Mouse (Mus musculus) lung, embryonic 16.5 days (tissue): ENCODE results near the gene 4930452B06Rik. TPM values are rescaled to one million over a fixed set of nuclear protein-coding genes. Genes with fewer than 3 reads are reported as not detected.

Experiments
- ATAC-seq: fragments of 200-750 bp; cut with Nextera tagmentation; 2 replicates; pipeline ENCODE4 v1.8.0; 2017; ENCODE audit warnings: low read depth, mild to moderate bottlenecking, moderate library complexity
- H3K27ac ChIP-seq: fragments of 300-500 bp; sonication (generic); 2 replicates; pipeline ENCODE4 v1.5.1; 2014; ENCODE audit warnings: mild to moderate bottlenecking, control low read depth, low read length
- H3K27me3 ChIP-seq: fragments of 300-500 bp; sonication (generic); 2 replicates; pipeline ENCODE4 v1.6.1; 2014; ENCODE audit warnings: low read depth, low read length, mixed read lengths; ENCODE audit not compliant: control insufficient read depth, insufficient read depth
- H3K36me3 ChIP-seq: fragments of 300-500 bp; sonication (generic); 2 replicates; pipeline ENCODE4 v1.6.1; 2014; ENCODE audit warnings: low read length; ENCODE audit not compliant: control insufficient read depth, insufficient read depth
- H3K4me1 ChIP-seq: fragments of 300-500 bp; sonication (generic); replicated peaks from 2 replicates; pipeline ENCODE4 v1.6.1; 2014; ENCODE audit warnings: low read length, mixed read lengths; ENCODE audit not compliant: control insufficient read depth, insufficient read depth
- H3K4me2 ChIP-seq: fragments of 300-500 bp; sonication (generic); 2 replicates; pipeline ENCODE4 v1.6.1; 2014; ENCODE audit warnings: low read depth, low read length, control low read depth
- H3K4me3 ChIP-seq: fragments of 300-500 bp; sonication (generic); 2 replicates; pipeline ENCODE4 v1.5.1; 2014; ENCODE audit warnings: mild to moderate bottlenecking, low read length, control low read depth
- H3K9ac ChIP-seq: fragments of 300-500 bp; sonication (generic); 2 replicates; pipeline ENCODE4 v1.6.1; 2014; ENCODE audit warnings: low read length, control low read depth
- H3K9me3 ChIP-seq: fragments of 300-500 bp; sonication (generic); 2 replicates; pipeline ENCODE4 v1.6.1; 2016; ENCODE audit warnings: low read length; ENCODE audit not compliant: control insufficient read depth
- WGBS: fragments of 180-500 bp; shearing (Covaris S2); extraction: QIAGEN DNeasy Blood & Tissue Kit; methylation state at CpG from one replicate; pipeline ENCODE4 v1.1.7; 2014; 5-methylcytosine and 5-hydroxymethylcytosine counted together
- polyA plus RNA-seq: library from polyadenylated mRNA; unstranded; fragments of >200 nt; fragmentation: Nextera tagmentation; extraction: Ambion mirVana; gene quantifications from 2 replicates; pipeline ENCODE4 v1.2.1, GENCODE M21; 2015

4930452B06Rik gene
- polyA plus RNA-seq, 1 experiment from 2014 or later, result 16.0 TPM

DNA sequence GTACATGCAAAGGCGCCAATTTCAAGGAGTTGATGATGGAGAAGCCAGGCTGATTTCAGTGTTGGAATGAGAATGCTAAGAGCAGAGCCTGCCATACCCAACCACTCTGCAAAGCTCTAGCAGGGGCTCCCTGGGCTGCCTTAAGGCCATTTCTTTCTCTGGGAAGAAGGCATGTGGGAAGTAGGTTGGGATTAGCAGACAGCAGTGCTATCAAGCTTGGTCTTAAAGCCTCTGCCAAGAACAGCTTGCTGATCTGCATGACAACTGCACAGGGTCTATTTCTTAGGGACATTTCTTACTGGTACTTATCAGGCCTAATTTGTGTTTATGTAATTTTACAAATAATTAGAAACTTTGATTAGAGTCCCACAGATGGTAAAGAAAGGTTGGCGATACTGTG, 161.8 kb downstream of the 4930452B06Rik start:
- H3K4me3 ChIP-seq, result no peak overlapping the region
- WGBS, result 90% methylated on average over 2 of the region's 2 CpGs
- H3K27me3 ChIP-seq, result no peaks in the 10 kb centered on the region
- ATAC-seq, result no peak
- no peaks in the 10 kb centered on the region for H3K9me3 ChIP-seq
- H3K9ac ChIP-seq, result no peak overlapping the region
- no peak overlapping the region for H3K4me2 ChIP-seq
- no peaks in the 10 kb centered on the region for H3K4me1 ChIP-seq
- H3K27ac ChIP-seq, result no peak overlapping the region
- no peaks in the 10 kb centered on the region for H3K36me3 ChIP-seq

GRCm38 (mm10) chr14:8503345-8503744, 162.7 kb downstream of the 4930452B06Rik start:
- no peak for ATAC-seq
- 91% methylated on average over 3 of the region's 3 CpGs for WGBS
- H3K4me1 ChIP-seq, result no peaks in the 10 kb centered on the region

DNA sequence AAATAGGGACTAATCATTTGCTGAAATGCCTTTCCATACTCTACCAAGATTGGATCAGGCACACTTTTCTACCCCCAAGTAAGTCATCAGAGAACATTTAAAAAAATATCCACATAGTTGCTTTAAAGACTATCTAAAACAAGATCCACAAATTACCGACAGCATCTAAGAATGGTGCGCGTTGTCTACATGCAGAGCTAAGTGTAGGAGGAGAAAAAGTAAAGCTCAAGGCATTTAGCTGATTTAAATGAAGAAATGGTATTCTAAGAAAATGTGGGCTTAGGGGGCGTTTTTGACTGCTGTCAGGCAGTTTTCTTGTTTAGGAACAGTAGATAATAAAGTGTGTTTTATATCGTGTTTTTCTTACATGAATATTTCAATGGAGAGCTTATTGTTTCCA, 163.5 kb downstream of the 4930452B06Rik start:
- Histone ChIP-seq H3K4me3 (no peak overlapping the region), H3K27ac (no peak overlapping the region), H3K9ac (no peak overlapping the region), H3K36me3 (no peaks in the 10 kb centered on the region), H3K4me1 (no peaks in the 10 kb centered on the region), H3K9me3 (no peaks in the 10 kb centered on the region), H3K27me3 (no peaks in the 10 kb centered on the region), H3K4me2 (no peak overlapping the region)
- WGBS, result 87% methylated on average over 5 of the region's 5 CpGs
- no peak for ATAC-seq

More at GRCm38 (mm10) chr14:8503345-8503744, 162.7 kb downstream of the 4930452B06Rik start:
- no peak overlapping the region for H3K9ac ChIP-seq
- no peaks in the 10 kb centered on the region for H3K9me3 ChIP-seq
- H3K4me3 ChIP-seq, result no peak overlapping the region
- H3K4me2 ChIP-seq, result no peak overlapping the region
- H3K36me3 ChIP-seq, result no peaks in the 10 kb centered on the region
- no peaks in the 10 kb centered on the region for H3K27me3 ChIP-seq
- H3K27ac ChIP-seq, result no peak overlapping the region

GRCm38 (mm10) chr14:8495691-8496090, 170.3 kb downstream of the 4930452B06Rik start:
- Histone ChIP-seq H3K9ac (no peak overlapping the region), H3K4me3 (no peak overlapping the region), H3K27me3 (no peaks in the 10 kb centered on the region), H3K9me3 (no peaks in the 10 kb centered on the region), H3K4me2 (no peak overlapping the region), H3K36me3 (no peaks in the 10 kb centered on the region), H3K4me1 (no peaks in the 10 kb centered on the region), H3K27ac (no peak overlapping the region)
- 73% methylated on average over 2 of the region's 2 CpGs for WGBS
- no peak for ATAC-seq

GRCm38 (mm10) chr14:8494952-8495351, 171.1 kb downstream of the 4930452B06Rik start:
- Histone ChIP-seq H3K27ac (no peak overlapping the region), H3K27me3 (no peaks in the 10 kb centered on the region), H3K4me1 (no peaks in the 10 kb centered on the region), H3K4me2 (no peak overlapping the region), H3K4me3 (no peak overlapping the region), H3K9me3 (no peaks in the 10 kb centered on the region), H3K9ac (no peak overlapping the region), H3K36me3 (no peaks in the 10 kb centered on the region)
- no peak for ATAC-seq
- WGBS, result 30% methylated on average over 4 of the region's 4 CpGs

GRCm38 (mm10) chr14:8494260-8494659, 171.8 kb downstream of the 4930452B06Rik start:
- Histone ChIP-seq H3K9me3 (no peaks in the 10 kb centered on the region), H3K4me1 (no peaks in the 10 kb centered on the region), H3K9ac (no peak overlapping the region), H3K27me3 (no peaks in the 10 kb centered on the region), H3K4me3 (no peak overlapping the region), H3K27ac (no peak overlapping the region), H3K36me3 (no peaks in the 10 kb centered on the region), H3K4me2 (no peak overlapping the region)
- WGBS, result 77% methylated on average over 1 of the region's 1 CpGs
- no peak for ATAC-seq

GRCm38 (mm10) chr14:8478098-8478497, 187.9 kb downstream of the 4930452B06Rik start:
- Histone ChIP-seq H3K27me3 (no peaks in the 10 kb centered on the region), H3K9ac (no peak overlapping the region), H3K4me1 (no peaks in the 10 kb centered on the region), H3K4me2 (no peak overlapping the region), H3K27ac (no peak overlapping the region), H3K36me3 (no peaks in the 10 kb centered on the region), H3K9me3 (no peaks in the 10 kb centered on the region), H3K4me3 (no peak overlapping the region)
- ATAC-seq, result no peak
- 86% methylated on average over 5 of the region's 5 CpGs for WGBS

- ATAC-seq, result no peak
- no peak overlapping the region for H3K9ac ChIP-seq
- no peaks in the 10 kb centered on the region for H3K36me3 ChIP-seq
- 75% methylated on average over 8 of the region's 8 CpGs for WGBS
- no peaks in the 10 kb centered on the region for H3K9me3 ChIP-seq
- H3K4me3 ChIP-seq, result no peak overlapping the region
- no peaks in the 10 kb centered on the region for H3K27me3 ChIP-seq
- no peaks in the 10 kb centered on the region for H3K4me1 ChIP-seq
- H3K27ac ChIP-seq, result no peak overlapping the region
- no peak overlapping the region for H3K4me2 ChIP-seq
These were observed 188.7 kb downstream of the 4930452B06Rik start for GRCm38 (mm10) chr14:8477348-8477747.

DNA sequence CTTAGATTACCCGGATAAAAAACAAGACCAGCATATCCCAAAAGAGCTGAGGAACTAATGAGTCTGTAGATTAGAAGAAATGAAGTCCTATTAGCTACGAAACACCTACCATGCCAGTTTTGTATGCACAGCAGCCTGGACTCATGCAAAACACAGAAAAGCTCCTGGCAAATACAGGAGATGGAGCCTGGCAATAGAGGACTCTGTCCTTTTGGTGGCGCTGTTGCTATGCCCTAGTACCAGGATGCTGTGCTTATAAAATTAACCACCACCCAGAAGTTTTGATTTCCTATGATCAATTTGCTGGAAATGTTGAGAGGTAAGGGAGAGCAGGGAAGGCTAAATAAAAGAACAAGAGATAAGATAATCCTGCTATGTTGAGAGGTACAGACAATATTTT, 189.4 kb downstream of the 4930452B06Rik start:
- Histone ChIP-seq H3K9me3 (no peaks in the 10 kb centered on the region), H3K27ac (no peak overlapping the region), H3K27me3 (no peaks in the 10 kb centered on the region), H3K9ac (no peak overlapping the region), H3K36me3 (no peaks in the 10 kb centered on the region), H3K4me2 (no peak overlapping the region), H3K4me1 (no peaks in the 10 kb centered on the region), H3K4me3 (no peak overlapping the region)
- ATAC-seq, result no peak
- 59% methylated on average over 3 of the region's 3 CpGs for WGBS

DNA sequence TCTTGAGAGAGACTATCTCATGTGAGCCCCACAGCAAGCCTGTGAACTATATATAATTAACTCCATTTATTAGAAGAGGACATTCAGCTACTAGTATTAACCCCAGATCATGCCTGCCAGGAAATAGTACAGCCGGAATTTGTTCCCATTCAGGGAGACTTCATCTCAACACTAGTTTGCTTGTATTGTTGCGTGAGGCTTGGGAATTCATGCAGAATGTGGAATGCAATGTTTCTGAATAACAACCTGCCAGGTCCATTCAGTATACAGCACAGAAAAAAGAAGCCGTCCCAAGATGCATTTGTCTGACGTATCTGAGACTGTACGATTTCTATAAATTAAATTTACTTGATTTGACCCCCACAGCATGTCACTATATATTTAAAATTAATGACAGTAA, 190.2 kb downstream of the 4930452B06Rik start:
- no peak for ATAC-seq

More for the DNA sequence above, 190.2 kb downstream of the 4930452B06Rik start:
- Histone ChIP-seq H3K27ac (no peak overlapping the region), H3K4me1 (no peaks in the 10 kb centered on the region), H3K27me3 (no peaks in the 10 kb centered on the region), H3K4me3 (no peak overlapping the region), H3K9ac (no peak overlapping the region), H3K9me3 (no peaks in the 10 kb centered on the region), H3K36me3 (no peaks in the 10 kb centered on the region), H3K4me2 (no peak overlapping the region)
- WGBS, result 87% methylated on average over 5 of the region's 5 CpGs
